Mouse (Mus musculus) midbrain, embryonic 15.5 days (tissue): ENCODE measurements around the gene 1700067P10Rik. TPM values are rescaled to one million over a fixed set of nuclear protein-coding genes. Genes with fewer than 3 reads are reported as not detected.
A peak's percentile ranks its signal among the peaks of the same experiment; 100 is the strongest.

ENCODE experiments used
- ATAC-seq: fragments of 200-750 bp; cut with Nextera tagmentation; replicated peaks from 2 replicates; pipeline ENCODE4 v1.8.0; 2017; ENCODE audit warnings: moderate TSS enrichment
- H3K27ac ChIP-seq: fragments of 300-500 bp; sonication (generic); 2 replicates; pipeline ENCODE4 v1.5.1; 2015; ENCODE audit warnings: mild to moderate bottlenecking, inconsistent platforms
- H3K27me3 ChIP-seq: fragments of 300-500 bp; sonication (generic); replicated peaks from 2 replicates; pipeline ENCODE4 v1.6.1; 2015; ENCODE audit warnings: inconsistent platforms
- H3K36me3 ChIP-seq: fragments of 300-500 bp; sonication (generic); replicated peaks from 2 replicates; pipeline ENCODE4 v1.6.1; 2015; ENCODE audit warnings: inconsistent platforms
- H3K4me1 ChIP-seq: fragments of 300-500 bp; sonication (generic); 2 replicates; pipeline ENCODE4 v1.6.1; 2015; ENCODE audit warnings: inconsistent platforms
- H3K4me2 ChIP-seq: fragments of 300-500 bp; sonication (generic); 2 replicates; pipeline ENCODE4 v1.6.1; 2015; ENCODE audit warnings: inconsistent platforms, mild to moderate bottlenecking, moderate library complexity
- H3K4me3 ChIP-seq: fragments of 300-500 bp; sonication (generic); 2 replicates; pipeline ENCODE4 v1.5.1; 2015; ENCODE audit warnings: mild to moderate bottlenecking, inconsistent platforms
- H3K9ac ChIP-seq: fragments of 300-500 bp; sonication (generic); 2 replicates; pipeline ENCODE4 v1.6.1; 2015; ENCODE audit warnings: mild to moderate bottlenecking, inconsistent platforms
- H3K9me3 ChIP-seq: fragments of 300-500 bp; sonication (generic); 2 replicates; pipeline ENCODE4 v1.6.1; 2016; ENCODE audit warnings: inconsistent platforms
- WGBS: fragments of 180-500 bp; shearing (Covaris S2); methylation state at CpG from one replicate; pipeline ENCODE4 v1.1.7; 2015; ENCODE audit warnings: mixed read lengths; 5-methylcytosine and 5-hydroxymethylcytosine counted together
- polyA plus RNA-seq: library from polyadenylated mRNA; unstranded; fragments of >200 nt; fragmentation: Nextera tagmentation; extraction: Ambion mirVana; gene quantifications from 2 replicates; pipeline ENCODE4 v1.2.1, GENCODE M21; 2015

The 1700067P10Rik gene
- 0.22 TPM in 1 of 2 replicates, not detected in the other for polyA plus RNA-seq

DNA sequence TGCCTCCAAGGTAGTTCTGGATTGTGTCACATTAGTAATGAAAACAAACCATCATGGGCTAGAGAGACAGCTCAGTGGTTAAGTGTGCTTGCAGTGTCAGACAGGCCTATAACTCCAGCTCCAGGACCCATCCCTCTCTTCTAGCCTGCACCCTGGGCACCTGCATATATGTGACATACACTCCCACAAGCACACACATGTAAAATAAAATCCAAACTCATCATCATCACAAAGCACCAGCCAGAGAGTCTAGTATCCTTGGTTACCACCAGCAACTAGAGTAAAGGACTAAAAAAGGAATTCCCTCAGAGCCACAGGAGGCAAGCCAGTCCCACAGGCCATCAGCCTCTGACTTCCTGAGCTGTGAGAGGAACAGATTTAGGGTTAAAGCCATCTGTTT is at the start of gene 1700067P10Rik:
1700067P10Rik (plus strand) TSS at position 301 of the 400 bp plus-strand sequence.
- Histone ChIP-seq H3K4me3 (no peak within 1 kb of the TSS), H3K9me3 (no peaks in the 10 kb centered on the region), H3K27ac (no peak within 1 kb of the TSS), H3K4me2 (no peak within 1 kb of the TSS), H3K36me3 (no peaks in the 10 kb centered on the region), H3K9ac (no peak within 1 kb of the TSS), H3K27me3 (0 out of 2 replicates have a peak, but pooled peaks cover 6% of the 10 kb centered on the region), H3K4me1 (no peaks in the 10 kb centered on the region)
- no peak for ATAC-seq

DNA sequence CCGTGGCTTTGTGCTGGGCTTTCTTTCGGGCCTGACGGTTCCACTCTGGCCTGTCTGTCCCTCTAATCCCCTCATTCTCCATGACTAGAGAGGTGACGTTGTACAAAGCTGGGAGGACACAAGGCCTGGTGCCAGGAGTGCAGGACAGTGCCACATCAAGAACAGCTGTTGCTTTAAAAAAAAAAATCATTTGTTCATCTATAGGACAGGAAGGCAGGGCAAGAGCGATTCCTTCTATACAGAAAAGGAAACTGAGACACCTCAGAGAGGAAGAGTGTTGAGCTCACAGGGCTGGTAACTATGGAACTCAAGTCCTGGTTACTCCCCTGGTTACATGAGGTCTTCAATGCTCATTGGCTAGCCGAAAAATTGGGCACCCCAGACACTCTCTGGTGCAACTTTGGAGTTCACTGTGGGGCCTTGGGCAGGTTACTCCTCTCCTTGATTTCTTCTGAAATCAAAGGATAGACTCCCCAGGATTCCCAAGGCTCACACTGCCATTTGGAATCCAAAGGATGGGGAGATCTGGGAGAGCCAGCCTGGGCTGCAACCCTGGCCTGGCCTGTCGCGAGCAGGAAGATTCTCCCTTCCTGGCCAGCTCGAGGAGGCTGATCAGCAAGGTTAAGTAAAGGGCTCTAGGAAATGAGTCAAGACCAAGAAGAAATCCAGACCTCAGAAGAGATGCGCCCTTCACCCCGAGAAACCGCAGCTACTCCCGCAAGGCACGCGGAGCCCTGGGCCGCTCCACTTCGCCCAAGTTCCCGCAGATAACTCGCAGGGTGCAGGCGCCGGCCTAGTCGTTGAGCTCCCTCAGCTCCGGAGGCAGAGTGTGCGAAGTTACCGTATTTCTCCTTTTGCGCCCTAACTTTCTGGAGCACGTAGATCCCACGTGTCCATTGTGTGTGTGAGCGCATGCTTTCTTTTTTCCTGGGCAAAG is 47.5 kb upstream of the 1700067P10Rik start:
- H3K27me3 ChIP-seq, result peaks cover 6% of the 10 kb centered on the region; the same call in 1 of the 2 replicates
- peaks cover 16% of the 10 kb centered on the region for H3K4me1 ChIP-seq
- H3K4me3 ChIP-seq, result peak overlapping the region; percentile 17; the same call in 1 of the 2 replicates
- peak; percentile 84 for ATAC-seq
- peak overlapping the region; percentile 44 for H3K4me2 ChIP-seq
- H3K9ac ChIP-seq, result no peak overlapping the region
- peak overlapping the region; percentile 61 for H3K27ac ChIP-seq
- 6% methylated on average over 29 of the region's 29 CpGs for WGBS
- H3K9me3 ChIP-seq, result no peaks in the 10 kb centered on the region
- H3K36me3 ChIP-seq, result no peaks in the 10 kb centered on the region

GRCm38 (mm10) chr17:48043154-48043880 is 45.8 kb upstream of the 1700067P10Rik start:
- H3K27me3 ChIP-seq, result 0 out of 2 replicates have a peak, but pooled peaks cover 3% of the 10 kb centered on the region
- H3K9me3 ChIP-seq, result no peaks in the 10 kb centered on the region
- no peaks in the 10 kb centered on the region for H3K36me3 ChIP-seq
- H3K4me3 ChIP-seq, result no peak overlapping the region
- WGBS, result 82% methylated on average over 5 of the region's 5 CpGs
- H3K4me1 ChIP-seq, result peaks cover 16% of the 10 kb centered on the region
- no peak overlapping the region for H3K27ac ChIP-seq
- no peak for ATAC-seq
- H3K4me2 ChIP-seq, result no peak overlapping the region
- no peak overlapping the region for H3K9ac ChIP-seq

DNA sequence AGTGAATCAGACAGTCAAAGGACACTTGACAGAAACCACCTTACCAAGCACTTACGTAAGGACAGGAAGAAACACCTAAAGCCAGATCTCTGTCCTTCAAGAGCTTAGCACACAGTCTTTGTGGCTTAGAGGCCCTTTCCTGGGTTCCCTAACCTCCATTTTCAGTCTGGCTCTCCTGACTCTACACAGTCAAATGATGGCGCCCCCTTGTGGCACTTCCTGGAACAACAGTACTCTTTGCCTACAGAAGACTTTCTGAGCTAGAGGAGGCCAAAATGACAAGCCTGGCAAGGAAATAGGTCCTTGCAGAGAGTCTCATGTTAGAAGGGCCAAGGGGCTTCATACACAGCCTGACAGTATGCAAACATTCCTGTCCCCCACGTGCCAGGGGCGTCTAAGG is 43.5 kb upstream of the 1700067P10Rik start:
- H3K9ac ChIP-seq, result no peak overlapping the region

GRCm38 (mm10) chr17:48051638-48052337 is 37.3 kb upstream of the 1700067P10Rik start:
- Histone ChIP-seq H3K27ac (no peak overlapping the region), H3K4me3 (no peak overlapping the region), H3K36me3 (no peaks in the 10 kb centered on the region), H3K9me3 (no peaks in the 10 kb centered on the region), H3K9ac (no peak overlapping the region), H3K27me3 (no peaks in the 10 kb centered on the region), H3K4me2 (no peak overlapping the region), H3K4me1 (peaks cover 7% of the 10 kb centered on the region)
- WGBS, result 84% methylated on average over 5 of the region's 5 CpGs
- no peak for ATAC-seq

More for the DNA sequence above, 43.5 kb upstream of the 1700067P10Rik start:
- no peak for ATAC-seq
- Histone ChIP-seq H3K4me2 (no peak overlapping the region), H3K4me1 (peaks cover 10% of the 10 kb centered on the region), H3K4me3 (no peak overlapping the region), H3K36me3 (no peaks in the 10 kb centered on the region), H3K27ac (no peak overlapping the region), H3K9me3 (no peaks in the 10 kb centered on the region), H3K27me3 (0 out of 2 replicates have a peak, but pooled peaks cover 3% of the 10 kb centered on the region)
- 36% methylated on average over 4 of the region's 4 CpGs for WGBS

DNA sequence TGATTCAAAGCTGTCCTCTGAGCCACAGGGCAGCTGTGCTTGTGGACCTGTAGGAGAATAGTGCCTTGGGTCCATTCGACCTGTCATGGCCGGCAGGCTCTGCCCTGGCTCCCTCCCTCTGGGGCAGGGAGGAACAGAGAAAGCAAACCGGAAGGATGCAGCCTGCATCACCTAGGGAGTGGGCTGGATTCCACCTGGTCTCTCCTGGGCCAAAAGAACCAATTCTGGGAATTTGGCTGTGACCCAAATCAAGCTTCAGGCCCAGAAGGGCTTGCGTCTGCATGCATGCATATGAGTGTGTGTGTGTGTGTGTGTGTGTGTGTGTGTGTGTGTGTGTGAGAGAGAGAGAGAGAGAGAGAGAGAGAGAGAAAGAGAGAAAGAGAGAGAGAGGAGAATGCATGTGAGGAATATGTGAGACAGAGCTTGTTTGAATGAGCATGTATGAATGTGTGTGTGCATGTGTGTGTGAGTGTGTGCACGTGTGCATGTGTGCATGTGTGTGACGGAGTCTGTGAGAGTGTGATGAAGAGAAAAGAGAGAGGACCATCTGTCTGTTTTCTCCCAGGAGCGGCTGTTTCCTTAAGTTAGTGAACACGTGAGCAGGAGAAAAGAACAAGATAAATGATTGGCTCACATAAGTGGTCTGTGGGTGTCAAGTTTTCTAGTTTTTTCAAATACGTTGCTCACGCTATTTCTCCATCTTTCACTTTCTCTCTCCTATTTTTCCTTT is 36.6 kb upstream of the 1700067P10Rik start:
- Histone ChIP-seq H3K4me2 (no peak overlapping the region), H3K4me1 (peaks cover 13% of the 10 kb centered on the region), H3K27ac (no peak overlapping the region), H3K9me3 (no peaks in the 10 kb centered on the region), H3K9ac (no peak overlapping the region), H3K36me3 (no peaks in the 10 kb centered on the region), H3K4me3 (no peak overlapping the region), H3K27me3 (no peaks in the 10 kb centered on the region)
- ATAC-seq, result no peak
- WGBS, result 71% methylated on average over 10 of the region's 10 CpGs

DNA sequence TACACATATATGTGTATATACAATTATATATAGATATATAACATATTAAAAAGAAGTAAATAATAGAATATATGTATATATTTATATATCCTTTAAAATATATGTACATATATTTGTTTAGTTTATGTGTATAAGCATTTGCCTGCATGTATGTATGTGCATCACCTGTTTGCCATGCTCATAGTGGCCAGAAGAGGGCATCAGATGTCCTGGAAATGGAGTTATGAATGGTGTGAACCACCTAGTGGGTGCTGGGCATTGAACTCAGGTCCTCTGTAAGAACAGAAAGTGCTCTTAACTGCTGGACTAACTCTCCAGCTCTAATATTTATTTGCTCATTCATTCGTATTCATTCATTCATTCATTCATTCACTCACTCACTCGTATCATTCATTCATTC is 35.5 kb upstream of the 1700067P10Rik start:
- WGBS, result 80% methylated on average over 2 of the region's 2 CpGs
- Histone ChIP-seq H3K27ac (no peak overlapping the region), H3K9me3 (no peaks in the 10 kb centered on the region), H3K27me3 (no peaks in the 10 kb centered on the region), H3K4me2 (no peak overlapping the region), H3K9ac (no peak overlapping the region), H3K36me3 (no peaks in the 10 kb centered on the region), H3K4me1 (peaks cover 22% of the 10 kb centered on the region), H3K4me3 (no peak overlapping the region)
- ATAC-seq, result no peak

- Histone ChIP-seq H3K9me3 (no peaks in the 10 kb centered on the region), H3K4me2 (peak overlapping the region; percentile 32), H3K4me3 (no peak overlapping the region), H3K27me3 (no peaks in the 10 kb centered on the region), H3K9ac (no peak overlapping the region), H3K4me1 (peaks cover 22% of the 10 kb centered on the region), H3K36me3 (no peaks in the 10 kb centered on the region), H3K27ac (peak overlapping the region; percentile 60)
- ATAC-seq, result peak; percentile 35; the same call in 1 of the 2 replicates
- WGBS, result 22% methylated on average over 20 of the region's 20 CpGs
Observed at GRCm38 (mm10) chr17:48055076-48055816, 33.9 kb upstream of the 1700067P10Rik start.

GRCm38 (mm10) chr17:48057382-48057781 is 31.7 kb upstream of the 1700067P10Rik start:
- no peak overlapping the region for H3K9ac ChIP-seq
- no peak overlapping the region for H3K27ac ChIP-seq
- ATAC-seq, result 0 out of 2 replicates have a peak, but pooled peaks have one; percentile 29

DNA sequence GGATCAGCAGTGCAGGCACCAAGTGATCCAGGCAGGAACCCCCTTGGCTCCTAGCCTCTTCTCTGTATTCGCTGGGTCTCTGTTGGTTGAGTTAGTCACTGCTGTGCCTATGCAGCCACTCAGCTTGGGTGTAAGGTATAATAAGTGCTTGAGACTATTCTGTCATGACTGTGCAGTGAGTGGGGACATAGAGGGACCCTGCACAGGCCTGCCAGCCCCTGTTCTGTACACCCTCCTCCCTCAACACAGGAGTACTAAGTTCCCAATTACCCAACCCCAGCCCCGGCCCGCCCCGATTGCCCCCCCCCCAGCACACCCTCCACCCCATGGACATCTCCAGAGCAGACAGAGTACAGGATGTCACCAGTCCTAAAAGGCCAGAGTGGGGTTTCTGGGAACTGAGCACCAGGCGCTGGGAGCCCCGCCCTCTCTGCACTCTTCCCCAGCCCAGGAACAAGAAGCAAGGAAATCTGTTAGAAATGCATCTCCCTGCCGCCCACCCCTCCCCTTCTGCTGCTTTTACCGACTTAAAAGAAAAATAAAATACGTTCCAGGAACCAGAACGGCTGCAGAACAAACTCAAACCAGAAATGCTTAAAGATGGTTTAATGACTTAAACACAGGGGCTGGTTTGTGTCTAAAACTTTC is 24.8 kb upstream of the 1700067P10Rik start:
- 42% methylated on average over 10 of the region's 10 CpGs for WGBS
- Histone ChIP-seq H3K4me1 (peaks cover 10% of the 10 kb centered on the region; the same call in 1 of the 2 replicates), H3K4me3 (no peak overlapping the region), H3K4me2 (no peak overlapping the region), H3K27ac (no peak overlapping the region), H3K36me3 (no peaks in the 10 kb centered on the region), H3K9ac (no peak overlapping the region), H3K27me3 (no peaks in the 10 kb centered on the region), H3K9me3 (no peaks in the 10 kb centered on the region)
- ATAC-seq, result no peak

More at GRCm38 (mm10) chr17:48057382-48057781, 31.7 kb upstream of the 1700067P10Rik start:
- Histone ChIP-seq H3K4me2 (peak overlapping the region; percentile 26; the same call in 1 of the 2 replicates), H3K27me3 (no peaks in the 10 kb centered on the region), H3K4me3 (no peak overlapping the region), H3K9me3 (no peaks in the 10 kb centered on the region), H3K4me1 (peaks cover 22% of the 10 kb centered on the region), H3K36me3 (no peaks in the 10 kb centered on the region)
- WGBS, result 3% methylated on average over 12 of the region's 12 CpGs
